Mouse (Mus musculus) kidney, embryonic 15.5 days (tissue): Measurements from ENCODE around the gene Irx3. TPM values are rescaled to one million over a fixed set of nuclear protein-coding genes. Genes with fewer than 3 reads are reported as not detected.

Experiments used
- ATAC-seq: fragments of 200-750 bp; cut with Nextera tagmentation; replicated peaks from 2 replicates; pipeline ENCODE4 v1.8.0; 2017; ENCODE audit warnings: moderate TSS enrichment; ENCODE audit not compliant: low FRiP score
- H3K27ac ChIP-seq: fragments of 300-500 bp; sonication (generic); 2 replicates; pipeline ENCODE4 v1.5.1; 2015; ENCODE audit warnings: mild to moderate bottlenecking, inconsistent platforms
- H3K27me3 ChIP-seq: fragments of 300-500 bp; sonication (generic); 2 replicates; pipeline ENCODE4 v1.6.1; 2015; ENCODE audit warnings: inconsistent platforms
- H3K36me3 ChIP-seq: fragments of 300-500 bp; sonication (generic); 2 replicates; pipeline ENCODE4 v1.6.1; 2015; ENCODE audit warnings: inconsistent platforms
- H3K4me1 ChIP-seq: fragments of 300-500 bp; sonication (generic); 2 replicates; pipeline ENCODE4 v1.6.1; 2015; ENCODE audit warnings: inconsistent platforms
- H3K4me2 ChIP-seq: fragments of 300-500 bp; sonication (generic); 2 replicates; pipeline ENCODE4 v1.6.1; 2015; ENCODE audit warnings: moderate library complexity, mild to moderate bottlenecking, inconsistent platforms
- H3K4me3 ChIP-seq: fragments of 300-500 bp; sonication (generic); replicated peaks from 2 replicates; pipeline ENCODE4 v1.5.1; 2015; ENCODE audit warnings: mild to moderate bottlenecking, inconsistent platforms
- H3K9ac ChIP-seq: fragments of 300-500 bp; sonication (generic); 2 replicates; pipeline ENCODE4 v1.6.1; 2015; ENCODE audit warnings: mild to moderate bottlenecking, inconsistent platforms
- H3K9me3 ChIP-seq: fragments of 300-500 bp; sonication (generic); replicated peaks from 2 replicates; pipeline ENCODE4 v1.6.1; 2016; ENCODE audit warnings: inconsistent platforms
- WGBS: fragments of 180-500 bp; shearing (Covaris S2); methylation state at CpG from one replicate; pipeline ENCODE4 v1.1.7; 2015; ENCODE audit warnings: mixed read lengths; 5-methylcytosine and 5-hydroxymethylcytosine counted together
- polyA plus RNA-seq: library from polyadenylated mRNA; unstranded; fragments of >200 nt; fragmentation: Nextera tagmentation; extraction: Ambion mirVana; gene quantifications from 2 replicates; pipeline ENCODE4 v1.2.1, GENCODE M21; 2015

The Irx3 gene
- 15.6 TPM in 2 replicates for polyA plus RNA-seq

GRCm38 (mm10) chr8:91801839-91802238 lies at the start of gene Irx3:
Irx3 (minus strand) TSS chr8:91802067.
- Histone ChIP-seq H3K27me3 (peaks cover 95% of the 10 kb centered on the region), H3K4me3 (peak within 1 kb of the TSS; percentile 69), H3K36me3 (no peaks in the 10 kb centered on the region), H3K27ac (peak within 1 kb of the TSS; percentile 92), H3K4me1 (peaks cover 85% of the 10 kb centered on the region), H3K9ac (peak within 1 kb of the TSS; percentile 74), H3K9me3 (no peaks in the 10 kb centered on the region), H3K4me2 (peak within 1 kb of the TSS; percentile 96)
- peak; percentile 73 for ATAC-seq
- under 1% methylated on average over 29 of the region's 33 CpGs for WGBS

- Histone ChIP-seq H3K4me2 (no peak overlapping the region), H3K4me3 (no peak overlapping the region), H3K27me3 (peaks cover 15% of the 10 kb centered on the region; the same call in 1 of the 2 replicates), H3K4me1 (no peaks in the 10 kb centered on the region), H3K36me3 (no peaks in the 10 kb centered on the region), H3K9me3 (no peaks in the 10 kb centered on the region), H3K27ac (no peak overlapping the region), H3K9ac (no peak overlapping the region)
- 62% methylated on average over 10 of the region's 10 CpGs for WGBS
- ATAC-seq, result no peak
Measured at GRCm38 (mm10) chr8:91851359-91851758, 49.5 kb upstream of the Irx3 start.

DNA sequence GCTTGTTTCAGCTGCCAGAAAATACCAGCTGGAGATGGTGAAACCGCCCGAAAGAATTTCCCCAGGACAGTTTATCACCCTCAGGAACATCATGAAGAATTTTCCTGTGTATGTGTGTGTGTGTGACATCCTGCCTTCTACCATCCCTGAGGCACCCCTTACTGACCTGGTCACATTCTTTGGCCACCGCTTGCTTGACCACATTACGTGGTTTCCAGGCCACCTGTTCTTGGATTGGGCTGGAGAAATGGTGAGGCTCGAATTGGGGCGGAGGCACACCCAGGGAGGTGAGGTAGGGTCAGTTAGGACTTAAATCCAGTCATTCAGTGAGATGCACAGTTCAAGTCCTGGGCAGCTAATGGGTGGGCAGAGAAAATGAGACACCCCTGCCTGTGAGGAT lies 48.1 kb upstream of the Irx3 start:
- Histone ChIP-seq H3K36me3 (no peaks in the 10 kb centered on the region), H3K4me2 (no peak overlapping the region), H3K9me3 (no peaks in the 10 kb centered on the region), H3K27me3 (peaks cover 15% of the 10 kb centered on the region; the same call in 1 of the 2 replicates), H3K9ac (no peak overlapping the region), H3K4me3 (no peak overlapping the region), H3K27ac (no peak overlapping the region), H3K4me1 (no peaks in the 10 kb centered on the region)
- 86% methylated on average over 6 of the region's 6 CpGs for WGBS
- no peak for ATAC-seq

DNA sequence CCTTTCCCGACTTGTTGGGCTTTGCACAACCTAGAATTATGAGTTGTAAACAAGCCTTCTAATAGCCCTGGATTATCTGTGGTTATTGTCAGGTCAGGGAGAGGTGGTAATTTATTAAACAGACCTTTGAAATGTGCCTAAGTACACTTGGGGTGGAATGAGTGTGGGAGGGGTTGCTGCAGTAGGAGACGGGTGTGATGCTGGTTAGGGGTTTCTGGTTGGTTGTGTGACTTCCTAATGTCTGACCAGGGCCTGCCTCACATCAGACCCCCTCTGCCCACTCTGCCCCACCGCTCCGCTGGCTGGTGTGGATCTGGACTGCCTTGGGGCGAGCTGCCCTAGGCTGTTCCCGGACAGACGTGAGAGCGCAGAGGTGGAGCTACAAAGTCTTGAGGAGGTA lies 47.7 kb upstream of the Irx3 start:
- Histone ChIP-seq H3K4me2 (no peak overlapping the region), H3K27me3 (peaks cover 15% of the 10 kb centered on the region; the same call in 1 of the 2 replicates), H3K4me3 (no peak overlapping the region), H3K27ac (no peak overlapping the region), H3K4me1 (no peaks in the 10 kb centered on the region), H3K9me3 (no peaks in the 10 kb centered on the region), H3K9ac (no peak overlapping the region), H3K36me3 (no peaks in the 10 kb centered on the region)
- 71% methylated on average over 8 of the region's 8 CpGs for WGBS
- no peak for ATAC-seq

GRCm38 (mm10) chr8:91845641-91846040 lies 43.8 kb upstream of the Irx3 start:
- Histone ChIP-seq H3K4me3 (no peak overlapping the region), H3K9me3 (no peaks in the 10 kb centered on the region), H3K4me2 (no peak overlapping the region), H3K9ac (no peak overlapping the region), H3K27me3 (peaks cover 17% of the 10 kb centered on the region; the same call in 1 of the 2 replicates), H3K36me3 (no peaks in the 10 kb centered on the region), H3K4me1 (no peaks in the 10 kb centered on the region), H3K27ac (no peak overlapping the region)
- 69% methylated on average over 3 of the region's 3 CpGs for WGBS
- ATAC-seq, result no peak

GRCm38 (mm10) chr8:91837131-91837530 lies 35.3 kb upstream of the Irx3 start:
- ATAC-seq, result no peak
- H3K9me3 ChIP-seq, result no peaks in the 10 kb centered on the region
- H3K27ac ChIP-seq, result no peak overlapping the region
- H3K27me3 ChIP-seq, result peaks cover 40% of the 10 kb centered on the region
- WGBS, result 19% methylated on average over 1 of the region's 1 CpGs
- H3K36me3 ChIP-seq, result no peaks in the 10 kb centered on the region
- H3K4me1 ChIP-seq, result no peaks in the 10 kb centered on the region
- no peak overlapping the region for H3K4me2 ChIP-seq
- H3K4me3 ChIP-seq, result no peak overlapping the region
- no peak overlapping the region for H3K9ac ChIP-seq

GRCm38 (mm10) chr8:91836685-91837084 lies 34.8 kb upstream of the Irx3 start:
- Histone ChIP-seq H3K4me3 (no peak overlapping the region), H3K4me2 (no peak overlapping the region), H3K9ac (no peak overlapping the region), H3K27ac (no peak overlapping the region), H3K9me3 (no peaks in the 10 kb centered on the region), H3K4me1 (no peaks in the 10 kb centered on the region), H3K27me3 (peaks cover 41% of the 10 kb centered on the region), H3K36me3 (no peaks in the 10 kb centered on the region)
- WGBS, result 46% methylated on average over 9 of the region's 9 CpGs
- ATAC-seq, result no peak

DNA sequence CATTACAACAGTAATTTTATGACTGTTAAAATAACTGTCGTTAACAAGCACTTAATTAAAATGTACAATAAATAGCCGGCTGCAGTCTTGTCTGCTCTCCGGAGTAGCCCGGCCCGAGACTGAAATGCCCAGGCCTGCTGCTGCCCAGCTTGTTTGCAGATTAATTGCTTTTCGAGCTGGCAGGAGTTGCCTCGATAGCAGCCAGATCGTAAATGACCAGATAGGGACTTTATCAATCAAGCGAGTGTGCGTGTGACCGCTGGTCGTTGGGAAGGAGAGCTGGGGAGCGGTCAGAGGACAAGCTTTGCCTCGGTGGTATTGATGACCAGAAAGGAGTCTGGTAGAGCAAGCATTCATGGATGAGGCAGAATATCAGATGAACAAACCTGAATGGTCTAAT lies 25.8 kb upstream of the Irx3 start:
- Histone ChIP-seq H3K9ac (no peak overlapping the region), H3K4me2 (no peak overlapping the region), H3K27ac (no peak overlapping the region), H3K4me1 (peaks cover 4% of the 10 kb centered on the region; the same call in 1 of the 2 replicates), H3K27me3 (peaks cover 61% of the 10 kb centered on the region), H3K4me3 (no peak overlapping the region), H3K9me3 (no peaks in the 10 kb centered on the region), H3K36me3 (no peaks in the 10 kb centered on the region)
- ATAC-seq, result no peak
- WGBS, result 55% methylated on average over 14 of the region's 14 CpGs

DNA sequence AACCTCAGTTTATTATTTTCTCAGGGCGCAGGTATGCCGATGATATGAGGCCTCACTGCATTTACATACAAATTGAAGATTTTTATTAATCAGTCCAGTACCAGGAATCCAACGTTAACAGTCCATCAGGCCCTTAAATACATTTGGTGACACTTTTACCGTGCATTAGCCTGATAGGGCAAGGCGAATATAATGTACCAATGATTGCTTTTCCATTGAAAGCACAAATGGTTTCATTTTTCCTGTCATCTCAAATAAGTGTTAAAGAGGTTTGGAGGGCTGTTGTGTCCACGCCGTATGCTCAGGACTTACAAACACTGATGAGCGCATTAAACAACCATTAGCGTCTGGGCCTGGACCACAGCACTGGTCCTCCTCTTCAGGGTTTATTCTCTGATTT lies 25.3 kb upstream of the Irx3 start:
- WGBS, result 89% methylated on average over 9 of the region's 9 CpGs
- H3K4me1 ChIP-seq, result peaks cover 4% of the 10 kb centered on the region; the same call in 1 of the 2 replicates
- H3K9me3 ChIP-seq, result no peaks in the 10 kb centered on the region
- H3K9ac ChIP-seq, result no peak overlapping the region
- no peak for ATAC-seq
- H3K36me3 ChIP-seq, result no peaks in the 10 kb centered on the region
- H3K4me3 ChIP-seq, result no peak overlapping the region
- peaks cover 61% of the 10 kb centered on the region for H3K27me3 ChIP-seq
- H3K27ac ChIP-seq, result no peak overlapping the region
- H3K4me2 ChIP-seq, result no peak overlapping the region

GRCm38 (mm10) chr8:91823357-91823756 lies 21.5 kb upstream of the Irx3 start:
- Histone ChIP-seq H3K27ac (0 out of 2 replicates have a peak overlapping the region, but pooled peaks have one; percentile 32), H3K4me2 (no peak overlapping the region), H3K4me1 (peaks cover 7% of the 10 kb centered on the region; the same call in 1 of the 2 replicates), H3K9ac (no peak overlapping the region), H3K36me3 (no peaks in the 10 kb centered on the region), H3K9me3 (no peaks in the 10 kb centered on the region), H3K4me3 (no peak overlapping the region), H3K27me3 (peaks cover 50% of the 10 kb centered on the region)
- 71% methylated on average over 11 of the region's 11 CpGs for WGBS
- no peak for ATAC-seq

DNA sequence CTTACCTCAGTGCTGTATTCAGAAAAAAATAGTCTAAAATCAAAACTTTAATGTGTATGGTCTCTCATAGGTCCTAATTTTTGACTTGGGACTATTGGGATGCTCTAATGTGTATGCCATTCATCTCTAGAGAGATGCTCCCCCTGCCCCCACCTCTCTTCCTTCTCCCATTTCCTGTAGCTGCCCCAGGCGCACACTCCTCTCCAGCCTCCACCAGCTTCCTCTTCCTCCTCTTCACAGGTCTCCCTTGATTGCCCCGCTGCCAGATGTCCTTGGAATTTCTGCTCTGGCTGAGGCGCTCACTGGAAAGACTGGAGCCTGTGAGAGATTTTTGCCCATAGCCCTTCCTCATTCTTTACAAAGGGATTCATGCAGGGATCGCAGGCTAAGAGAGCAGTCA lies 20.9 kb upstream of the Irx3 start:
- no peaks in the 10 kb centered on the region for H3K9me3 ChIP-seq
- ATAC-seq, result no peak
- H3K4me3 ChIP-seq, result no peak overlapping the region
- peaks cover 49% of the 10 kb centered on the region for H3K27me3 ChIP-seq
- no peaks in the 10 kb centered on the region for H3K36me3 ChIP-seq
- H3K4me2 ChIP-seq, result no peak overlapping the region
- 44% methylated on average over 4 of the region's 4 CpGs for WGBS
- no peak overlapping the region for H3K9ac ChIP-seq
- peak overlapping the region; percentile 32; the same call in 1 of the 2 replicates for H3K27ac ChIP-seq
- H3K4me1 ChIP-seq, result peaks cover 7% of the 10 kb centered on the region; the same call in 1 of the 2 replicates

- ATAC-seq, result no peak
- peaks cover 51% of the 10 kb centered on the region for H3K27me3 ChIP-seq
- no peak overlapping the region for H3K4me3 ChIP-seq
- peaks cover 7% of the 10 kb centered on the region; the same call in 1 of the 2 replicates for H3K4me1 ChIP-seq
- H3K9ac ChIP-seq, result no peak overlapping the region
- H3K27ac ChIP-seq, result no peak overlapping the region
- no peak overlapping the region for H3K4me2 ChIP-seq
- H3K36me3 ChIP-seq, result no peaks in the 10 kb centered on the region
- no peaks in the 10 kb centered on the region for H3K9me3 ChIP-seq
- 47% methylated on average over 4 of the region's 4 CpGs for WGBS
Measured at GRCm38 (mm10) chr8:91821976-91822375, 20.1 kb upstream of the Irx3 start.

- Histone ChIP-seq H3K9me3 (no peaks in the 10 kb centered on the region), H3K9ac (no peak overlapping the region), H3K4me3 (no peak overlapping the region), H3K4me2 (no peak overlapping the region), H3K27me3 (peaks cover 40% of the 10 kb centered on the region), H3K36me3 (no peaks in the 10 kb centered on the region), H3K4me1 (peaks cover 7% of the 10 kb centered on the region; the same call in 1 of the 2 replicates), H3K27ac (no peak overlapping the region)
- no peak for ATAC-seq
- WGBS, result 69% methylated on average over 4 of the region's 4 CpGs
Measured at GRCm38 (mm10) chr8:91819778-91820177, 17.9 kb upstream of the Irx3 start.
